Mouse (Mus musculus): Measurements from ENCODE around the gene Klf3. TPM values are rescaled to one million over a fixed set of nuclear protein-coding genes. Genes with fewer than 3 reads are reported as not detected.

Klf3 gene
- 45.1 and 78.4 TPM in 2 replicates for polyA plus RNA-seq (2014; fragmentation: Nextera tagmentation; extraction: Ambion mirVana)

GRCm38 (mm10) chr5:64802795-64803719 lies at the start of gene Klf3:
Gene Klf3, plus strand, starts transcription at chr5:64803388.
- under 1% methylated on average over 65 of the region's 116 CpGs for WGBS

GRCm38 (mm10) chr5:64762295-64762694 lies 40.9 kb upstream of the Klf3 start:
- H3K27ac ChIP-seq (ENCODE audit: low read depth, low read length): no peak overlapping the region
- ATAC-seq (ENCODE audit: low FRiP score, low TSS enrichment): no peak
- no peaks in the 10 kb centered on the region for H3K27me3 ChIP-seq (ENCODE audit: control insufficient read depth, insufficient read depth, low read length)
- H3K4me1 ChIP-seq (ENCODE audit: control insufficient read depth, insufficient read depth, low read length): no peaks in the 10 kb centered on the region
- H3K4me2 ChIP-seq (replicated peaks; ENCODE audit: low read depth, low read length): no peak overlapping the region
- no peaks in the 10 kb centered on the region for H3K36me3 ChIP-seq (ENCODE audit: control insufficient read depth, insufficient read depth, low read length)
- H3K9ac ChIP-seq (ENCODE audit: low read depth, low read length): no peak overlapping the region
- no peak overlapping the region for H3K4me3 ChIP-seq (ENCODE audit: low read length)
- WGBS: 95% methylated on average over 4 of the region's 4 CpGs
- H3K9me3 ChIP-seq (ENCODE audit: control insufficient read depth, low read length): no peaks in the 10 kb centered on the region

More at GRCm38 (mm10) chr5:64802795-64803719, at the start of gene Klf3:
- no peaks in the 10 kb centered on the region for H3K36me3 ChIP-seq (ENCODE audit: control insufficient read depth, insufficient read depth, low read length)
- ATAC-seq (ENCODE audit: low FRiP score, low TSS enrichment): peak; percentile 96
- no peaks in the 10 kb centered on the region for H3K27me3 ChIP-seq (ENCODE audit: control insufficient read depth, insufficient read depth, low read length)
- H3K9me3 ChIP-seq (ENCODE audit: control insufficient read depth, low read length): peaks cover 6% of the 10 kb centered on the region; the same call in 1 of the 2 replicates
- H3K4me2 ChIP-seq (replicated peaks; ENCODE audit: low read depth, low read length): peak within 1 kb of the TSS; percentile 78
- peak within 1 kb of the TSS; percentile 96 for H3K27ac ChIP-seq (ENCODE audit: low read depth, low read length)
- peaks cover 21% of the 10 kb centered on the region for H3K4me1 ChIP-seq (ENCODE audit: control insufficient read depth, insufficient read depth, low read length)
- peak within 1 kb of the TSS; percentile 73 for H3K4me3 ChIP-seq (ENCODE audit: low read length)
- H3K9ac ChIP-seq (ENCODE audit: low read depth, low read length): peak within 1 kb of the TSS; percentile 93

GRCm38 (mm10) chr5:64764452-64764851 lies 38.7 kb upstream of the Klf3 start:
- Histone ChIP-seq H3K9ac (ENCODE audit: low read depth, low read length) (no peak overlapping the region), H3K27ac (ENCODE audit: low read depth, low read length) (no peak overlapping the region), H3K9me3 (ENCODE audit: control insufficient read depth, low read length) (peaks cover 3% of the 10 kb centered on the region; the same call in 1 of the 2 replicates), H3K4me2 (replicated peaks; ENCODE audit: low read depth, low read length) (no peak overlapping the region), H3K27me3 (ENCODE audit: control insufficient read depth, insufficient read depth, low read length) (no peaks in the 10 kb centered on the region), H3K4me3 (ENCODE audit: low read length) (no peak overlapping the region), H3K36me3 (ENCODE audit: control insufficient read depth, insufficient read depth, low read length) (no peaks in the 10 kb centered on the region), H3K4me1 (ENCODE audit: control insufficient read depth, insufficient read depth, low read length) (no peaks in the 10 kb centered on the region)
- ATAC-seq (ENCODE audit: low FRiP score, low TSS enrichment): no peak

GRCm38 (mm10) chr5:64765765-64766164 lies 37.4 kb upstream of the Klf3 start:
- H3K27me3 ChIP-seq (ENCODE audit: control insufficient read depth, insufficient read depth, low read length): no peaks in the 10 kb centered on the region
- no peak overlapping the region for H3K27ac ChIP-seq (ENCODE audit: low read depth, low read length)
- ATAC-seq (ENCODE audit: low FRiP score, low TSS enrichment): no peak
- H3K4me3 ChIP-seq (ENCODE audit: low read length): no peak overlapping the region
- 97% methylated on average over 1 of the region's 1 CpGs for WGBS
- no peak overlapping the region for H3K9ac ChIP-seq (ENCODE audit: low read depth, low read length)
- H3K9me3 ChIP-seq (ENCODE audit: control insufficient read depth, low read length): peaks cover 3% of the 10 kb centered on the region; the same call in 1 of the 2 replicates
- H3K4me1 ChIP-seq (ENCODE audit: control insufficient read depth, insufficient read depth, low read length): no peaks in the 10 kb centered on the region
- no peak overlapping the region for H3K4me2 ChIP-seq (replicated peaks; ENCODE audit: low read depth, low read length)
- H3K36me3 ChIP-seq (ENCODE audit: control insufficient read depth, insufficient read depth, low read length): no peaks in the 10 kb centered on the region

GRCm38 (mm10) chr5:64766626-64767025 lies 36.6 kb upstream of the Klf3 start:
- no peaks in the 10 kb centered on the region for H3K36me3 ChIP-seq (ENCODE audit: control insufficient read depth, insufficient read depth, low read length)
- H3K4me3 ChIP-seq (ENCODE audit: low read length): no peak overlapping the region
- H3K4me2 ChIP-seq (replicated peaks; ENCODE audit: low read depth, low read length): no peak overlapping the region
- no peaks in the 10 kb centered on the region for H3K4me1 ChIP-seq (ENCODE audit: control insufficient read depth, insufficient read depth, low read length)
- H3K9me3 ChIP-seq (ENCODE audit: control insufficient read depth, low read length): peaks cover 3% of the 10 kb centered on the region; the same call in 1 of the 2 replicates
- H3K9ac ChIP-seq (ENCODE audit: low read depth, low read length): no peak overlapping the region
- WGBS: 91% methylated on average over 2 of the region's 2 CpGs
- no peaks in the 10 kb centered on the region for H3K27me3 ChIP-seq (ENCODE audit: control insufficient read depth, insufficient read depth, low read length)
- H3K27ac ChIP-seq (ENCODE audit: low read depth, low read length): no peak overlapping the region
- no peak for ATAC-seq (ENCODE audit: low FRiP score, low TSS enrichment)

GRCm38 (mm10) chr5:64771619-64772018 lies 31.6 kb upstream of the Klf3 start:
- no peaks in the 10 kb centered on the region for H3K27me3 ChIP-seq (ENCODE audit: control insufficient read depth, insufficient read depth, low read length)
- H3K9ac ChIP-seq (ENCODE audit: low read depth, low read length): no peak overlapping the region
- no peak overlapping the region for H3K27ac ChIP-seq (ENCODE audit: low read depth, low read length)
- no peaks in the 10 kb centered on the region for H3K4me1 ChIP-seq (ENCODE audit: control insufficient read depth, insufficient read depth, low read length)
- no peak overlapping the region for H3K4me2 ChIP-seq (replicated peaks; ENCODE audit: low read depth, low read length)
- H3K36me3 ChIP-seq (ENCODE audit: control insufficient read depth, insufficient read depth, low read length): no peaks in the 10 kb centered on the region
- H3K9me3 ChIP-seq (ENCODE audit: control insufficient read depth, low read length): peaks cover 3% of the 10 kb centered on the region; the same call in 1 of the 2 replicates
- H3K4me3 ChIP-seq (ENCODE audit: low read length): no peak overlapping the region
- 89% methylated on average over 2 of the region's 2 CpGs for WGBS
- ATAC-seq (ENCODE audit: low FRiP score, low TSS enrichment): no peak

- Histone ChIP-seq H3K4me3 (ENCODE audit: low read length) (no peak overlapping the region), H3K27ac (ENCODE audit: low read depth, low read length) (no peak overlapping the region), H3K4me1 (ENCODE audit: control insufficient read depth, insufficient read depth, low read length) (no peaks in the 10 kb centered on the region), H3K4me2 (replicated peaks; ENCODE audit: low read depth, low read length) (no peak overlapping the region), H3K27me3 (ENCODE audit: control insufficient read depth, insufficient read depth, low read length) (no peaks in the 10 kb centered on the region), H3K36me3 (ENCODE audit: control insufficient read depth, insufficient read depth, low read length) (no peaks in the 10 kb centered on the region), H3K9ac (ENCODE audit: low read depth, low read length) (no peak overlapping the region), H3K9me3 (ENCODE audit: control insufficient read depth, low read length) (no peaks in the 10 kb centered on the region)
- 84% methylated on average over 5 of the region's 5 CpGs for WGBS
- ATAC-seq (ENCODE audit: low FRiP score, low TSS enrichment): no peak
These were observed 25.0 kb upstream of the Klf3 start for GRCm38 (mm10) chr5:64778211-64778610.

GRCm38 (mm10) chr5:64779285-64779684 lies 23.9 kb upstream of the Klf3 start:
- no peak for ATAC-seq (ENCODE audit: low FRiP score, low TSS enrichment)
- no peak overlapping the region for H3K9ac ChIP-seq (ENCODE audit: low read depth, low read length)
- no peaks in the 10 kb centered on the region for H3K27me3 ChIP-seq (ENCODE audit: control insufficient read depth, insufficient read depth, low read length)
- H3K4me1 ChIP-seq (ENCODE audit: control insufficient read depth, insufficient read depth, low read length): no peaks in the 10 kb centered on the region
- H3K4me3 ChIP-seq (ENCODE audit: low read length): no peak overlapping the region
- 77% methylated on average over 2 of the region's 2 CpGs for WGBS
- no peak overlapping the region for H3K27ac ChIP-seq (ENCODE audit: low read depth, low read length)
- H3K4me2 ChIP-seq (replicated peaks; ENCODE audit: low read depth, low read length): no peak overlapping the region
- H3K9me3 ChIP-seq (ENCODE audit: control insufficient read depth, low read length): no peaks in the 10 kb centered on the region
- H3K36me3 ChIP-seq (ENCODE audit: control insufficient read depth, insufficient read depth, low read length): no peaks in the 10 kb centered on the region

GRCm38 (mm10) chr5:64780778-64781177 lies 22.4 kb upstream of the Klf3 start:
- WGBS: 75% methylated on average over 7 of the region's 7 CpGs
- no peaks in the 10 kb centered on the region for H3K36me3 ChIP-seq (ENCODE audit: control insufficient read depth, insufficient read depth, low read length)
- no peaks in the 10 kb centered on the region for H3K9me3 ChIP-seq (ENCODE audit: control insufficient read depth, low read length)
- H3K27me3 ChIP-seq (ENCODE audit: control insufficient read depth, insufficient read depth, low read length): no peaks in the 10 kb centered on the region
- H3K27ac ChIP-seq (ENCODE audit: low read depth, low read length): no peak overlapping the region
- H3K4me1 ChIP-seq (ENCODE audit: control insufficient read depth, insufficient read depth, low read length): no peaks in the 10 kb centered on the region
- ATAC-seq (ENCODE audit: low FRiP score, low TSS enrichment): no peak
- no peak overlapping the region for H3K4me2 ChIP-seq (replicated peaks; ENCODE audit: low read depth, low read length)
- H3K4me3 ChIP-seq (ENCODE audit: low read length): no peak overlapping the region
- H3K9ac ChIP-seq (ENCODE audit: low read depth, low read length): no peak overlapping the region
